Mouse (Mus musculus) forebrain, embryonic 12.5 days (tissue): ENCODE measurements around the gene Vmn2r43. TPM values are rescaled to one million over a fixed set of nuclear protein-coding genes. Genes with fewer than 3 reads are reported as not detected.
"Not testable (repeated sequence)": the region's sequence is repeated elsewhere in the genome, so short reads cannot be mapped to it uniquely, and the experiment has no call there.

ENCODE experiments used
- ATAC-seq: fragments of 200-750 bp; cut with Nextera tagmentation; 2 replicates; pipeline ENCODE4 v1.8.0; 2017; ENCODE audit warnings: moderate TSS enrichment; ENCODE audit not compliant: low FRiP score
- H3K27ac ChIP-seq: fragments of 300-500 bp; sonication (generic); 2 replicates; pipeline ENCODE4 v1.5.1; 2016; ENCODE audit warnings: mild to moderate bottlenecking
- H3K27me3 ChIP-seq: fragments of 300-500 bp; sonication (generic); 2 replicates; pipeline ENCODE4 v1.6.1; 2016; ENCODE audit warnings: mild to moderate bottlenecking
- H3K36me3 ChIP-seq: fragments of 300-500 bp; sonication (generic); replicated peaks from 2 replicates; pipeline ENCODE4 v1.6.1; 2016; ENCODE audit warnings: mild to moderate bottlenecking
- H3K4me1 ChIP-seq: fragments of 300-500 bp; sonication (generic); 2 replicates; pipeline ENCODE4 v1.6.1; 2016
- H3K4me2 ChIP-seq: fragments of 300-500 bp; sonication (generic); 2 replicates; pipeline ENCODE4 v1.6.1; 2016; ENCODE audit warnings: mild to moderate bottlenecking, moderate library complexity
- H3K4me3 ChIP-seq: fragments of 300-500 bp; sonication (generic); replicated peaks from 2 replicates; pipeline ENCODE4 v1.5.1; 2016; ENCODE audit warnings: mild to moderate bottlenecking
- H3K9ac ChIP-seq: fragments of 300-500 bp; sonication (generic); 2 replicates; pipeline ENCODE4 v1.6.1; 2016; ENCODE audit warnings: mild to moderate bottlenecking
- H3K9me3 ChIP-seq: fragments of 300-500 bp; sonication (generic); 2 replicates; pipeline ENCODE4 v1.6.1; 2016
- WGBS: fragments of 180-500 bp; shearing (Covaris S2); methylation state at CpG from one replicate; pipeline ENCODE4 v1.1.7; 2016; 5-methylcytosine and 5-hydroxymethylcytosine counted together
- polyA plus RNA-seq: library from polyadenylated mRNA; unstranded; fragments of >200 nt; fragmentation: Nextera tagmentation; extraction: Ambion mirVana; gene quantifications from 2 replicates; pipeline ENCODE4 v1.2.1, GENCODE M21; 2016

Vmn2r43 gene
- polyA plus RNA-seq: not detected in 2 replicates

DNA sequence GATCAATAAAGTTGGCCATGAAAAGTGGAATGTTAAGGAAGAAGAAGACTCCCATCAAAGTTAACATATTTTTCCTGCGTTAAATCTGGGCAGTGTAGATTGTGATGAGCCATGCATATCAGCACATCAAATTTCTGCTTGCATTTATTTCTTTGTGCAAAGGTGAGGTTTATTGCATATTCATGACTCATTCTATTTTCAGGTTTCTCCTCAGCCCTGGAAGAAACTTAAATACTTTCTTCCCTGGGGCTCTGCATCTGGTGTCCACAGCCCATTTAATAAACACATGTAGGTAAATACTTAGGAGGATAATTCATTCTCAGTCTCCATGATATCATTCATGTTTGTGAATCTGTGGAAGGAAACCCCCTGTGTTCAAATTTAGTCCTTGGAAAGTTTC lies at the start of gene Vmn2r43:
Gene Vmn2r43, minus strand, starts transcription at position 101 of the 400 bp plus-strand sequence.
- not testable (repeated sequence) for H3K4me3 ChIP-seq, ATAC-seq, H3K36me3 ChIP-seq, H3K27ac ChIP-seq, H3K27me3 ChIP-seq, H3K4me1 ChIP-seq, H3K9ac ChIP-seq, H3K9me3 ChIP-seq, H3K4me2 ChIP-seq
- no CpG with 5 or more reads among the region's 1 CpGs for WGBS

DNA sequence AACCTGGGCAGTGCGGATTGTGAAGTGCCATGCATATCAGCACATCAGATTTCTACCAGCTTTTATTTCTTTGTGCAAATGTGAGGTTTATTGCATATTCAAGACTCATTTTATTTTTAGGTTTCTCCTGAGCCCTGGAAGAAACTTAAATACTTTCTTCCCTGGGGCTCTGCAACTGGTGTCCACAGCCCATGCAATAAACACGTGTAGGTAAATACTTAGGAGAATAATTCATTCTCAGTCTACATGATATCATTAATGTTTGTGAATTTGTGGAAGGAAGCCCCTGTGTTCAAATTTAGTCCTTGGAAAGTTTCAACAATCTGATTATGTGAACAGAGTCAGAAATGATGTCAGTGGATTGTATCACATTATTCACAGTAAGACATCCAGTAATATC lies 60.2 kb downstream of the Vmn2r43 start, which contains the start of gene Vmn2r42:
Gene Vmn2r42, minus strand, starts transcription at position 101 of the 400 bp plus-strand sequence.
- not testable (repeated sequence) for H3K4me2 ChIP-seq, H3K9ac ChIP-seq, H3K27me3 ChIP-seq, H3K4me1 ChIP-seq, H3K4me3 ChIP-seq, H3K36me3 ChIP-seq, H3K27ac ChIP-seq, ATAC-seq, H3K9me3 ChIP-seq
- no CpG with 5 or more reads among the region's 2 CpGs for WGBS

Other genes with a start within 250 kb of the Vmn2r43 start
- not detected in 2 replicates for gene Vmn2r41, start 98.9 kb downstream of the Vmn2r43 start, polyA plus RNA-seq
- not detected in 2 replicates for gene Vmn2r42, start 60.3 kb downstream of the Vmn2r43 start, polyA plus RNA-seq
- gene Vmn2r44, start 122.7 kb upstream of the Vmn2r43 start, polyA plus RNA-seq: not detected in 2 replicates
- gene Vmn2r45, start 228.5 kb upstream of the Vmn2r43 start, polyA plus RNA-seq: not detected in 2 replicates